Mouse (Mus musculus) spleen, adult 2 months (tissue): Measurements from ENCODE around the gene Itpkb. TPM values are rescaled to one million over a fixed set of nuclear protein-coding genes. Genes with fewer than 3 reads are reported as not detected.

Experiments
- DNase-seq, 2 experiments: peaks; one replicate each; pipeline versions ENCODE4 v3.0.0 to v3.0.0-alpha.2; 2012 to 2021; ENCODE audit warnings: low spot score in 2 of 2, low read depth in 1 of 2
- H3K27ac ChIP-seq: fragments of 200-500 bp; 2 replicates; pipeline ENCODE4 v1.5.1; 2012; ENCODE audit warnings: low read length, inconsistent platforms; ENCODE audit not compliant: insufficient read depth
- H3K27me3 ChIP-seq: fragments of 200-500 bp; 2 replicates; pipeline ENCODE4 v1.6.1; 2012; ENCODE audit warnings: mild to moderate bottlenecking, moderate library complexity, low read length, inconsistent platforms; ENCODE audit not compliant: control insufficient read depth, insufficient read depth
- H3K36me3 ChIP-seq: fragments of 200-500 bp; 2 replicates; pipeline ENCODE4 v1.6.1; 2012; ENCODE audit warnings: mild to moderate bottlenecking, low read length, inconsistent platforms; ENCODE audit not compliant: control insufficient read depth, insufficient read depth
- H3K4me1 ChIP-seq: fragments of 200-500 bp; 2 replicates; pipeline ENCODE4 v1.6.1; 2011; ENCODE audit warnings: inconsistent platforms; ENCODE audit not compliant: control insufficient read depth, insufficient read depth, insufficient read length
- H3K4me3 ChIP-seq: fragments of 200-500 bp; 2 replicates; pipeline ENCODE4 v1.5.1; 2011; ENCODE audit warnings: mild to moderate bottlenecking, inconsistent platforms; ENCODE audit not compliant: insufficient read depth, insufficient read length; ENCODE audit errors: extremely low read depth
- CTCF ChIP-seq: fragments of 200-500 bp; IDR thresholded peaks from 2 replicates; pipeline ENCODE4 v1.5.1; 2011; ENCODE audit warnings: mild to moderate bottlenecking, inconsistent platforms; ENCODE audit not compliant: insufficient read depth, insufficient read length, insufficient replicate concordance; ENCODE audit errors: extremely low read depth
- POLR2A ChIP-seq: fragments of 200-500 bp; IDR thresholded peaks from 2 replicates; pipeline ENCODE4 v1.6.1; 2011; ENCODE audit warnings: low read depth, low read length, inconsistent platforms
- WGBS: fragments of 180-500 bp; shearing (Covaris S2); methylation state at CpG from one replicate; pipeline ENCODE4 v1.1.7; 2018; 5-methylcytosine and 5-hydroxymethylcytosine counted together
- polyA plus RNA-seq: library from polyadenylated mRNA; depleted of rRNA; stranded (reverse); fragments of >200 nt; gene quantifications from 2 replicates; pipeline ENCODE4 v1.2.3, GENCODE M21; 2012

Gene Itpkb
- polyA plus RNA-seq, 1 experiment: 24.7 TPM

DNA sequence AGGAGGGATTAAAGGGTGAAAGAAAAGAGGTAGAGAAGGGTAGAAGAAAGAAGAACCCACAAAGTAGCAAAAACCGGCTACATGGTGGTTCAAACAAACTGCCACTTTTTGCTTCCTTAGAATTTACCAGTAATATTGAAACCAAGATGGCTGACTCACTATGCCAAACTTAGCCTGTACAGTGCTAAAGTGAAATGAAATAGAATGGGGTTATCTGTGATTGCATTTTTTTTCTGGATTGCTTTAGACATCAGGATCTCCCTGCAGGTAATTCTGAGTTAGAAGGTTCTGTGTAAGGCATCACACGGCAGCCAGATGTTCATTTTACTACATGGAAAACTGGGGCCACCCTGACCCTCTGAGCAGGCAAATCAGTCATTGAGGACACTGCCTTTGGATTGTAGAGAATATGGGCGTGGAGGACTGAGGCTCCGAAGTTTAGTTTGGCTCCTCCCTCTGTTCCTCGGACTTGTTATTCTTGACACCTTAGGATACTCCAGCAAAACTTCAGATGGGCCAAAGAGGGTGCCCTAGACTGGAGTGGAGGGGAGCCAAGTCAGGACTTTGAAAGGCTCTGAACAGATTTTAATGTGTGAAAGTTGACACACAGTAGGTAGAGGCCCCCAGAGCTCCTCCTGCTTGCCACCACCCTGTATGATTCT lies 62.0 kb downstream of the Itpkb start:
- Histone ChIP-seq H3K4me3 (no peak overlapping the region), H3K27me3 (no peaks in the 10 kb centered on the region), H3K4me1 (peaks cover 42% of the 10 kb centered on the region), H3K36me3 (peaks cover 5% of the 10 kb centered on the region; the same call in 1 of the 2 replicates), H3K27ac (peak overlapping the region; percentile 78)
- DNase-seq: no peak
- 74% methylated on average over 5 of the region's 5 CpGs for WGBS
- TF ChIP-seq POLR2A: no peak
- TF ChIP-seq CTCF: no peak

DNA sequence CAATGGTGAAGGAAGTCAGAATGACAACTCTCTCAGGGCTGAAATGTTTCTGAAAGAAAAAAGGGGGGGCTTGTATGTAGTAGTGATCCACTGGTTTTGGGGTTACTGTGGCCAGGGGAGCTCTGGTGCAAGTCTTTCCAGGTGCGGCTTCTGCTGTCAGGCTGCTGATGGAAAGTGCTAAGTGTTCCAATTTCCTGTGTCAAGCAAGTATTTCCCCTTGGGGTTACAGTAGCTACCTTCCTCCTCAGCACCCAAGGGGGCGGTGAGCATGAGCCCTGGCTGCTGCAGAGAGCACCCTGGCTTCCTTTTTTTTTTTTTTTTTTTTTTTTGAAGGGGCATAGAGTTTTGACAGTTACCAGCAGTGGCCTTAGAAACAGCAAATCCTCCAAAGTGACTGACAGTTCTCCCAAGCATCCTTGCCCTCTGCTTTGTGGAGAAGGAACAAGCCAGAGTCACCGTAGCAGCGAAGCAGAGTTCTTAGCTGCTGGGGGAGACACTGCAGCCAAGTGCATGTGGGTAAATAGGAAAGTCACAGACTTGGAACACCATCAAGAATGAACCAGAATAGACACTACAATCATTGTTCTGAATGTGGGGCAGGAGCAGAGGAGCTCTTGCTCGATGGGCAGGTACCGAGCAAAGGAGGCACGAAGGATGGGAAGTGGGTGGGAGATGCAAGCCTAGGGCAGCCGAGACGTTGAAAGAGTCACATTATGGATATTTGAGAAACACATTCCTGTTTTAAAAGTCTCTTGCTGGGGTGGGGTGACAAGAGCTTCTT lies 62.9 kb downstream of the Itpkb start:
- H3K27me3 ChIP-seq: no peaks in the 10 kb centered on the region
- DNase-seq: peak; percentile 67 to 72
- TF ChIP-seq POLR2A: no peak
- peak overlapping the region; percentile 78 for H3K27ac ChIP-seq
- 34% methylated on average over 9 of the region's 9 CpGs for WGBS
- H3K4me1 ChIP-seq: peaks cover 39% of the 10 kb centered on the region
- no peak overlapping the region for H3K4me3 ChIP-seq
- peaks cover 5% of the 10 kb centered on the region; the same call in 1 of the 2 replicates for H3K36me3 ChIP-seq

DNA sequence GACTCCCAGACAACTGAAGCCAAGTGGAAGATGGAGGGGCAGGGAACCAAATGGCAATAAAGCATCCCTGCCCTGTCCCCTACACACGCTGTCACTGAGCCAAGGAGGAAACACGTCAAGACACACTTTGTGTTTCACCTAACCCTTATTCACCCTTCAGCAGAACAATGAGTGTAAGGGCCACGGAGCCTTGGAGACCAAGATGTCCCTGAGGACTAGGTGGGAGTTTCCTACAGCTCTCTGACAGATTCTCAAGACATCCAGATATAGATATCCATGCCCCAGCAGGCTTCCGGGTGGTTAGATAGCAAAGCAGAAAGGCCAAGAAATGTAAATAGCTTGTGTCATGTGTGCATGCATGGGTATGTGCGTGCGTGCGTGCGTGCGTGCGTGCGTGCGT lies 63.6 kb downstream of the Itpkb start:
- Histone ChIP-seq H3K4me3 (no peak overlapping the region), H3K27ac (peak overlapping the region; percentile 69), H3K4me1 (peaks cover 33% of the 10 kb centered on the region), H3K27me3 (no peaks in the 10 kb centered on the region), H3K36me3 (peaks cover 5% of the 10 kb centered on the region; the same call in 1 of the 2 replicates)
- no peak for TF ChIP-seq POLR2A
- no peak for TF ChIP-seq CTCF
- no peak for DNase-seq
- WGBS: 77% methylated on average over 12 of the region's 12 CpGs

- no peak for DNase-seq
- whole genome bisulfite sequencing: 68% methylated on average over 5 of the region's 5 CpGs
- H3K36me3 ChIP-seq: peaks cover 5% of the 10 kb centered on the region; the same call in 1 of the 2 replicates
- H3K27ac ChIP-seq: no peak overlapping the region
- no peak overlapping the region for H3K4me3 ChIP-seq
- H3K27me3 ChIP-seq: no peaks in the 10 kb centered on the region
- peaks cover 36% of the 10 kb centered on the region for H3K4me1 ChIP-seq
- TF ChIP-seq CTCF (no peak), POLR2A (no peak)
These were observed 67.4 kb downstream of the Itpkb start for GRCm38 (mm10) chr1:180397734-180398133.

DNA sequence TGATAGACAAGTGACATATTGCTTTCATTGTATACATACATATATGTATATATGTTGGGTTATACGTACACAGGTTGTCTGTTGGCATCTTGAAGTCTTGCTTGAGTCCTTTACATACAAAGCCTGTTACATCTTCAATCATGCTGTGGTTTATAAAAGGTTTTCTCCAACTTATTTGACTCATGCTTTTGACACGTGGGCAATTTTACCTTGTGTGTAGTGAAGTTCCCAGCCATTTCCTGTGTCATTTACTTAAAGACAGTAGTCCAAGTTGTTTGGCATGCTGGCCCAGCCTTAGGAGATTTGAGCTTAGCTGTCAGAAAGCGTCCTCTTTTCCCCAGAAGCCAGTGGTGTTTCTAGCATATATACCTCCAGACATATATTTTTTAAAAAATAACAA lies 68.2 kb downstream of the Itpkb start:
- no peak for DNase-seq
- no peak overlapping the region for H3K27ac ChIP-seq
- peaks cover 5% of the 10 kb centered on the region; the same call in 1 of the 2 replicates for H3K36me3 ChIP-seq
- H3K4me1 ChIP-seq: peaks cover 38% of the 10 kb centered on the region
- H3K4me3 ChIP-seq: no peak overlapping the region
- no peaks in the 10 kb centered on the region for H3K27me3 ChIP-seq
- TF ChIP-seq POLR2A (no peak), CTCF (no peak)
- 52% methylated on average over 3 of the region's 3 CpGs for WGBS

- no peak for TF ChIP-seq CTCF
- TF ChIP-seq POLR2A: no peak
- Histone ChIP-seq H3K36me3 (no peaks in the 10 kb centered on the region; the same call in 1 of the 2 replicates), H3K4me3 (no peak overlapping the region), H3K27me3 (no peaks in the 10 kb centered on the region), H3K4me1 (peaks cover 49% of the 10 kb centered on the region), H3K27ac (peak overlapping the region; percentile 68; the same call in 1 of the 2 replicates)
- no peak for DNase-seq
- WGBS: 65% methylated on average over 4 of the region's 4 CpGs
These were observed 70.6 kb downstream of the Itpkb start for GRCm38 (mm10) chr1:180400691-180401455.
